Mouse (Mus musculus) cerebellum, postnatal 10 days (tissue): Measurements from ENCODE around the gene Ovol1.

ENCODE experiments used
- DNase-seq, 2 experiments: peaks; one replicate each; pipeline ENCODE4 v3.0.0; 2021; ENCODE audit warnings: mixed read lengths in 2 of 2

Ovol1 gene

GRCm38 (mm10) chr19:5568470-5569140 lies 8.2 kb upstream of the Ovol1 start:
- peak; percentile 91 to 95 for DNase-seq

GRCm38 (mm10) chr19:5567534-5568469 lies 7.4 kb upstream of the Ovol1 start, which contains the start of gene Ap5b1:
TSS of gene Ap5b1 (plus strand) at chr19:5568025.
- DNase-seq = peak; percentile 95 to 96

- no peak for DNase-seq
Measured at GRCm38 (mm10) chr19:5567180-5567533, 6.7 kb upstream of the Ovol1 start.

GRCm38 (mm10) chr19:5566316-5566715 lies 5.9 kb upstream of the Ovol1 start:
- DNase-seq = peak; percentile 23

GRCm38 (mm10) chr19:5562776-5563175 lies 2.3 kb upstream of the Ovol1 start:
- DNase-seq = no peak

GRCm38 (mm10) chr19:5561886-5562285 lies 1.4 kb upstream of the Ovol1 start:
- no peak for DNase-seq

- no peak for DNase-seq
Measured at GRCm38 (mm10) chr19:5561252-5561790, 875 bp upstream of the Ovol1 start.

- peak; percentile 25 for DNase-seq
Measured at GRCm38 (mm10) chr19:5559631-5560456, 602 bp downstream of the Ovol1 start.

- DNase-seq = no peak
Measured at GRCm38 (mm10) chr19:5559229-5559628, 1.2 kb downstream of the Ovol1 start.

GRCm38 (mm10) chr19:5558770-5559169 lies 1.7 kb downstream of the Ovol1 start:
- no peak for DNase-seq

GRCm38 (mm10) chr19:5558169-5558568 lies 2.3 kb downstream of the Ovol1 start:
- DNase-seq = no peak

GRCm38 (mm10) chr19:5554212-5554611 lies 6.2 kb downstream of the Ovol1 start:
- DNase-seq = no peak

GRCm38 (mm10) chr19:5553802-5554201 lies 6.6 kb downstream of the Ovol1 start:
- no peak for DNase-seq

GRCm38 (mm10) chr19:5547471-5548056 lies 12.9 kb downstream of the Ovol1 start:
- no peak for DNase-seq

- DNase-seq = no peak
Measured at GRCm38 (mm10) chr19:5544031-5544430, 16.4 kb downstream of the Ovol1 start.

- no peak for DNase-seq
Measured at GRCm38 (mm10) chr19:5543362-5543761, 17.1 kb downstream of the Ovol1 start.

- DNase-seq = no peak
Measured at GRCm38 (mm10) chr19:5538786-5539185, 21.7 kb downstream of the Ovol1 start.

- DNase-seq = no peak
Measured at GRCm38 (mm10) chr19:5532520-5532919, 27.9 kb downstream of the Ovol1 start.

GRCm38 (mm10) chr19:5530138-5530524 lies 30.3 kb downstream of the Ovol1 start:
- DNase-seq = no peak

- peak; percentile 98 to 99 for DNase-seq
Measured at GRCm38 (mm10) chr19:5529325-5530137, 30.9 kb downstream of the Ovol1 start.

- DNase-seq = no peak
Measured at GRCm38 (mm10) chr19:5525204-5525603, 35.2 kb downstream of the Ovol1 start.

- DNase-seq = no peak
Measured at GRCm38 (mm10) chr19:5518721-5519120, 41.7 kb downstream of the Ovol1 start.
